Mouse (Mus musculus) layer of hippocampus, adult 2 months (tissue): Measurements from ENCODE around the gene Tmem74b. TPM values are rescaled to one million over a fixed set of nuclear protein-coding genes. Genes with fewer than 3 reads are reported as not detected.

Experiments
- DNase-seq, 2 experiments: peaks; one replicate each; pipeline ENCODE4 v3.0.0; 2022; ENCODE audit warnings: low spot score in 2 of 2
- H3K27ac ChIP-seq: fragments of 200-600 bp; 2 replicates; pipeline ENCODE4 v1.8.1; 2022
- H3K4me3 ChIP-seq: fragments of 200-600 bp; 2 replicates; pipeline ENCODE4 v1.8.1; 2022; ENCODE audit warnings: mild to moderate bottlenecking
- CTCF ChIP-seq: fragments of 200-600 bp; conservative IDR thresholded peaks from 2 replicates; pipeline ENCODE4 v1.8.1; 2022; ENCODE audit warnings: antibody characterized with exemption, mild to moderate bottlenecking, moderate library complexity
- total RNA-seq, 2 experiments: library from RNA; stranded (reverse); gene quantifications; 2 replicates each; pipeline ENCODE4 v1.2.3; 2021

Gene Tmem74b
- total RNA-seq, 2 experiments from 2014 or later = 4.5 to 5.3 TPM

- TF ChIP-seq CTCF = peak; percentile 95
- Histone ChIP-seq H3K4me3 (no peak overlapping the region), H3K27ac (no peak overlapping the region)
Measured at GRCm38 (mm10) chr2:151747847-151748705, 46.3 kb downstream of the Tmem74b start.

GRCm38 (mm10) chr2:151751330-151751729 is 49.5 kb downstream of the Tmem74b start:
- Histone ChIP-seq H3K27ac (no peak overlapping the region), H3K4me3 (no peak overlapping the region)
- no peak for DNase-seq
- no peak for TF ChIP-seq CTCF

More at GRCm38 (mm10) chr2:151747847-151748705, 46.3 kb downstream of the Tmem74b start:
- peak; percentile 81 to 87 for DNase-seq

GRCm38 (mm10) chr2:151756277-151757061 is 54.7 kb downstream of the Tmem74b start:
- Histone ChIP-seq H3K4me3 (no peak overlapping the region), H3K27ac (no peak overlapping the region)
- TF ChIP-seq CTCF = no peak
- no peak for DNase-seq

GRCm38 (mm10) chr2:151757451-151757850 is 55.6 kb downstream of the Tmem74b start:
- no peak overlapping the region for H3K27ac ChIP-seq
- TF ChIP-seq CTCF = no peak
- no peak overlapping the region for H3K4me3 ChIP-seq
- DNase-seq = no peak

- TF ChIP-seq CTCF = no peak
- Histone ChIP-seq H3K4me3 (no peak overlapping the region), H3K27ac (no peak overlapping the region)
- no peak for DNase-seq
Measured at GRCm38 (mm10) chr2:151758806-151759353, 57.1 kb downstream of the Tmem74b start.

Other genes starting within 250 kb of the Tmem74b start
- not detected for gene 4921509C19Rik, start 225.9 kb upstream of the Tmem74b start, total RNA-seq
- gene Nsfl1c, start 207.8 kb upstream of the Tmem74b start, total RNA-seq = 100 to 1,000 TPM; 143 to 148 TPM
- 100 to 1,000 TPM; 892 to 923 TPM for gene Fkbp1a, start 159.5 kb upstream of the Tmem74b start, total RNA-seq
- 1 to 10 TPM; 1.4 to 2.1 TPM for gene Sdcbp2, start 129.4 kb upstream of the Tmem74b start, total RNA-seq
- gene Snph, start 69.4 kb upstream of the Tmem74b start, total RNA-seq = 100 to 1,000 TPM; 401 to 415 TPM
- 1 to 10 TPM; 1.2 to 1.4 TPM for gene Rad21l, start 33.5 kb upstream of the Tmem74b start, total RNA-seq
- 10 to 100 TPM; 34.6 to 36.9 TPM for gene Psmf1, start 42.2 kb downstream of the Tmem74b start, total RNA-seq
- not detected for gene Rspo4, start 140.9 kb downstream of the Tmem74b start, total RNA-seq
- gene Angpt4, start 209.2 kb downstream of the Tmem74b start, total RNA-seq = under 1 TPM in 1 of 2 experiments, not detected in 1; 0.20 TPM